ENCODE assay signal across 8 mouse cellular contexts in the genomic region with DNA sequence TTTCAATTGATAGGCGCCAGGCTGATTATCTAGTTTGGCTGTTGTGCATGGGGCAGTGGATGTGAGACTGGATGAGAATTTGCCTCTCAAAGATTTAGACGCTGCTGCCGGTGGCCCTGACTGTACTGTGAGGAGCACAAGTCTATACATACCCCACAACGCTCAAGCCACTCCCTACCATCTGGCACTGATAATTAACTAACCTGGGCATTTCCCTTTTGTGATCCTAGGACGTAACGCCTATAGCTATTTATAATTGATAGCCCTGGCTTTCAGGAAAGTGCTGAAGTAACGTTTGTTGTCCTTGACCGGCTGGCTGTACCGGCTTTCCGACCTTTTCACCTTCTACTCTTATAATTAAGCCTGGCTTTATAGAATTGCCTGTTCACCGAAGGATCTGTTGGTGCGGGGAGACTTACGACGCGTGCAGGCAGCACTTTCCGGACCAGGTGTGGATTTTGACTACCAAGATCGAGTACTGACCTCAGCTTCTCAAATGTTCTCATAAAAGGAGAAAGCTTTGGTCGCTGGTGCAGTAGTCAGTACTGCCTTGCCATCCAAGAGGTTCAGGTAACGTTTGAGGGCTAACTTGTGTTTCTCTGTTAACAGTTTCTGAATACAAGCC.
DNase-seq lines count a peak whose midpoint lies in the region; ATAC-seq and TF ChIP-seq lines count a peak whose summit lies in the region.
"Had no signal": no experiment of that assay in that cellular context is flagged by ENCODE, and none has a peak within 500 bp of the region (broad histone marks: within the 10 kb centered on the region; RNA-seq: fewer than 3 reads in every experiment).

No protein-coding gene starts in this region.

- no peak overlapping the region for H3K27ac ChIP-seq in kidney, postnatal 0 days
- no peak overlapping the region for H3K27ac ChIP-seq in embryonic facial prominence, embryonic 10.5 days (replicated peaks)
- H3K27ac ChIP-seq in limb, embryonic 12.5 days = peak overlapping the region; percentile 67
- H3K27ac ChIP-seq in stomach, embryonic 16.5 days (ENCODE audit: low read length) = no peak overlapping the region
- no peak overlapping the region for H3K27ac ChIP-seq in cerebellum, adult 2 months (ENCODE audit: insufficient read depth, low read length)

- no peak for TF ChIP-seq POLR2A in cerebellum, adult 2 months (IDR thresholded peaks at IDR 0.05; ENCODE audit: borderline replicate concordance, insufficient read depth, low read length)

- TF ChIP-seq CTCF in kidney, postnatal 0 days (IDR thresholded peaks at IDR 0.05; ENCODE audit: low read depth) = no peak
- TF ChIP-seq CTCF in cerebellum, adult 2 months (IDR thresholded peaks at IDR 0.05; ENCODE audit: borderline replicate concordance, insufficient read depth, low read depth, low read length) = no peak

- WGBS in kidney, postnatal 0 days = 20% methylated on average over 19 of the region's 19 CpGs
- 49% methylated on average over 19 of the region's 19 CpGs for WGBS in embryonic facial prominence, embryonic 10.5 days
- 6% methylated on average over 19 of the region's 19 CpGs for WGBS in limb, embryonic 12.5 days
- WGBS in stomach, embryonic 16.5 days = 37% methylated on average over 19 of the region's 19 CpGs
- WGBS in cerebellum, adult 2 months = 85% methylated on average over 19 of the region's 19 CpGs

- H3K36me3 ChIP-seq in kidney, postnatal 0 days (ENCODE audit: insufficient read depth, low read length) = no peaks in the 10 kb centered on the region
- no peaks in the 10 kb centered on the region for H3K36me3 ChIP-seq in embryonic facial prominence, embryonic 10.5 days (replicated peaks)
- H3K36me3 ChIP-seq in limb, embryonic 12.5 days = no peaks in the 10 kb centered on the region
- no peaks in the 10 kb centered on the region for H3K36me3 ChIP-seq in stomach, embryonic 16.5 days (ENCODE audit: control insufficient read depth, insufficient read depth, low read length)

- H3K4me1 ChIP-seq in kidney, postnatal 0 days (replicated peaks; ENCODE audit: insufficient read depth, low read length) = 0 out of 2 replicates have a peak, but pooled peaks cover 4% of the 10 kb centered on the region
- H3K4me1 ChIP-seq in embryonic facial prominence, embryonic 10.5 days = peaks cover 24% of the 10 kb centered on the region
- peaks cover 33% of the 10 kb centered on the region for H3K4me1 ChIP-seq in limb, embryonic 12.5 days (replicated peaks)
- H3K4me1 ChIP-seq in stomach, embryonic 16.5 days (ENCODE audit: control insufficient read depth, insufficient read depth, low read length) = peaks cover 18% of the 10 kb centered on the region; the same call in 1 of the 2 replicates
- no peaks in the 10 kb centered on the region for H3K4me1 ChIP-seq in cerebellum, adult 2 months (ENCODE audit: control insufficient read depth, insufficient read depth, low read length)

- H3K4me3 ChIP-seq in kidney, postnatal 0 days (replicated peaks; ENCODE audit: low read depth, low read length) = no peak overlapping the region
- no peak overlapping the region for H3K4me3 ChIP-seq in embryonic facial prominence, embryonic 10.5 days
- no peak overlapping the region for H3K4me3 ChIP-seq in limb, embryonic 12.5 days (replicated peaks)
- H3K4me3 ChIP-seq in stomach, embryonic 16.5 days (replicated peaks; ENCODE audit: low read length) = no peak overlapping the region
- no peak overlapping the region for H3K4me3 ChIP-seq in cerebellum, adult 2 months (replicated peaks; ENCODE audit: insufficient read depth, low read depth, low read length)

- H3K9me3 ChIP-seq in kidney, postnatal 0 days (replicated peaks; ENCODE audit: low read length) = no peaks in the 10 kb centered on the region
- no peaks in the 10 kb centered on the region for H3K9me3 ChIP-seq in embryonic facial prominence, embryonic 10.5 days
- H3K9me3 ChIP-seq in limb, embryonic 12.5 days = no peaks in the 10 kb centered on the region
- H3K9me3 ChIP-seq in stomach, embryonic 16.5 days (replicated peaks; ENCODE audit: control insufficient read depth, low read length) = no peaks in the 10 kb centered on the region

- no peak for ATAC-seq in kidney, postnatal 0 days (replicated peaks; ENCODE audit: low FRiP score, low read depth)
- ATAC-seq in limb, embryonic 12.5 days (ENCODE audit: insufficient number of reproducible peaks, insufficient read depth, low FRiP score, low TSS enrichment, low read depth) = peak; percentile 49; the same call in 1 of the 2 replicates
- no peak for ATAC-seq in stomach, embryonic 16.5 days (ENCODE audit: insufficient read depth, low FRiP score)

- H3K9ac ChIP-seq in kidney, postnatal 0 days (ENCODE audit: low read depth, low read length) = no peak overlapping the region
- H3K9ac ChIP-seq in limb, embryonic 12.5 days (replicated peaks) = no peak overlapping the region
- H3K9ac ChIP-seq in stomach, embryonic 16.5 days (ENCODE audit: low read length) = 0 out of 2 replicates have a peak overlapping the region, but pooled peaks have one; percentile 8

- DNase-seq in kidney, postnatal 0 days (ENCODE audit: low spot score) = no peak
- DNase-seq in kidney, adult 11 months = no peak
- peak; percentile 12 for DNase-seq in embryonic facial prominence, embryonic 10.5 days (ENCODE audit: low spot score)
- DNase-seq in frontal cortex, postnatal 10 days (ENCODE audit: low spot score in 2 of 2) = no peak
- no peak for DNase-seq in cerebellum, adult 2 months
- DNase-seq: cerebellum, adult 9-10 months had no signal

- H3K27me3 ChIP-seq in kidney, postnatal 0 days (ENCODE audit: insufficient read depth, low read length) = no peaks in the 10 kb centered on the region
- no peaks in the 10 kb centered on the region for H3K27me3 ChIP-seq in embryonic facial prominence, embryonic 10.5 days (replicated peaks; ENCODE audit: low read depth, poor library complexity, severe bottlenecking)
- H3K27me3 ChIP-seq in limb, embryonic 12.5 days = 0 out of 2 replicates have a peak, but pooled peaks cover 3% of the 10 kb centered on the region
- 0 out of 2 replicates have a peak, but pooled peaks cover 3% of the 10 kb centered on the region for H3K27me3 ChIP-seq in stomach, embryonic 16.5 days (ENCODE audit: control insufficient read depth, insufficient read depth, low read length)
- no peaks in the 10 kb centered on the region; the same call in 1 of the 2 replicates for H3K27me3 ChIP-seq in cerebellum, adult 2 months (ENCODE audit: control insufficient read depth, insufficient read depth, low read length)

- peak overlapping the region; percentile 38 for H3K4me2 ChIP-seq in kidney, postnatal 0 days (ENCODE audit: low read length)
- peak overlapping the region; percentile 43 for H3K4me2 ChIP-seq in limb, embryonic 12.5 days
- peak overlapping the region; percentile 30 for H3K4me2 ChIP-seq in stomach, embryonic 16.5 days (ENCODE audit: low read depth, low read length)
